Mouse (Mus musculus): ENCODE results near the gene Tmem86b.

Tmem86b gene

DNA sequence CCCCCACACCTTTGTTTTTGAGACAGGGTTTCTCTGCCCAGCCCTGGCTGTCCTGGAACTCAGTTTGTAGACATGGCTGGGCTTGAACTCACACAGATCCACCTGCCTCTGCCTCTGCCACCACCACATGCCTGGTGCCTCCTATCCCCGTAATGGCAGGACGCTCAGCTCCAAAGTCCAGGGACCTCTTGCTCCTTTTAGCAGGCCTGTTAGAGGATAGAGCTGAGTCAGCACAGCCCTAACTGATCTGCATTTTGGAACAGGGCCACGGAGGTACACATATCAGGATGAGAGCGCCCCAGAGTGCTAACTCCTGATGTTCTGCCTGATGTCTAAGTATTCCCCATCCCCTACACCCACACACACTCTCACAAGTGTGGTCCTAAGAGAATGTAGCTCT lies at the start of gene Tmem86b:
Gene Tmem86b (minus strand): TSS at position 392 of the 400 bp plus-strand sequence.
- DNase-seq = no peak

GRCm38 (mm10) chr7:4675200-4675599 lies 44.0 kb upstream of the Tmem86b start:
- DNase-seq = no peak

GRCm38 (mm10) chr7:4674114-4674731 lies 43.0 kb upstream of the Tmem86b start:
- no peak for DNase-seq

- no peak for DNase-seq
These were observed 40.7 kb upstream of the Tmem86b start for GRCm38 (mm10) chr7:4671956-4672355.

GRCm38 (mm10) chr7:4670655-4671255 lies 39.5 kb upstream of the Tmem86b start:
- DNase-seq = no peak

DNA sequence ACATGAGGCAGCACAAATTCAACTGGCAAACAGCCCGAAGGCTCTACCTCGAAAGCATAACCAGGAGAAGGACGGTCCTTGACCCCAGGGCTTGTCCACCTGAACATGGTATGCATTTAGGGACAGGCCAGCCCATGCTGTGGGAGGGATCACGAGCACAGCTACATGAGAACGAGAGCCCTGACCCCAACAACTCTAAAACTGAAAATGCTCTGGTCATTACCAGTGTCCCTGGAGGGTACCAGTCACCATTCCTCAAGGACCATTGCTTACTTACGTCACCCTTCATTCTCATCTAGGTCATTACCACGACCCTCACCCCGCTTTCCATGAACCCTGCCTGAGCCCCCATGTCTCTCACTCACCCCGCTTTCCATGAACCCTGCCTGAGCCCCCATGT lies 37.9 kb upstream of the Tmem86b start:
- no peak for DNase-seq

- DNase-seq = no peak
These were observed 37.3 kb upstream of the Tmem86b start for GRCm38 (mm10) chr7:4668506-4668905.

DNA sequence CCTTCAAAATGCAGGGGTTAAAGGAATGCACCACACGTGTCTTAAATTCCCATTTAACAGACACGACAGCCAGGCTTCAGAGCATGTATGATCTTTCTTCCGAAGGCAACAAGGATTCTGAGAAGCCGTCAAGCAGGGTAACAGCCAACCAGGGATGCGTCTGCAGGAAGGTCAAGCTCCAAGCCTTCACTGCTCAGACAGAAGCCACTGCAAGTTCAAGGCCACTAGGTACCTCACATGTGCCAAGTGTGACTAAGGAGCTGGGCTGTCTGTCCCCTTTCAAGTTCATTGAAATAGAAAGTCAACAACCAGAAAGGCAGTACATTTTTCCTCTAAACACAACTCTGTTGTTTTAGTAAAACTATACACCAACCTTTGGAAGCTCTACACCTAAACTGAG lies 35.6 kb upstream of the Tmem86b start:
- no peak for DNase-seq

GRCm38 (mm10) chr7:4663742-4664141 lies 32.5 kb upstream of the Tmem86b start:
- DNase-seq = no peak

DNA sequence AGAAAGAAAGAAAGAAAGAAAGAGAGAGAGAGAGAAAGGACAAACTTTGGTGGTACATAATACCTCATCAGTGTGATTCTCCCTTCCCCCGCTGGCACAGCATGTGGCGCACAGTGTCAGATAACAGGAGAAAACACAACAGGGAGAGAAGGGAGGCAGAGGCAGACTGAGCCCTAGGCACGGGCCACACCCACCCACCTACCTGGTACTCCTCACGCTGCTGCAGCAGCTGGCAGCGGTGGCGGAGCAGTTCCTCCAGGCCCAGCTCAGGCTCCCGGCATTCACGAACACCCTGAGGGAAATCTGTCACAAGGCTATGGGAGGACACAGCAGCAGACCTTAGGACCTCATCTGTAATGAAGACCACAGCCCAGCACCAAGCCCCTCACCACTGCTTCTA lies 32.0 kb upstream of the Tmem86b start:
- no peak for DNase-seq

GRCm38 (mm10) chr7:4659911-4660443 lies 28.8 kb upstream of the Tmem86b start:
- no peak for DNase-seq

DNA sequence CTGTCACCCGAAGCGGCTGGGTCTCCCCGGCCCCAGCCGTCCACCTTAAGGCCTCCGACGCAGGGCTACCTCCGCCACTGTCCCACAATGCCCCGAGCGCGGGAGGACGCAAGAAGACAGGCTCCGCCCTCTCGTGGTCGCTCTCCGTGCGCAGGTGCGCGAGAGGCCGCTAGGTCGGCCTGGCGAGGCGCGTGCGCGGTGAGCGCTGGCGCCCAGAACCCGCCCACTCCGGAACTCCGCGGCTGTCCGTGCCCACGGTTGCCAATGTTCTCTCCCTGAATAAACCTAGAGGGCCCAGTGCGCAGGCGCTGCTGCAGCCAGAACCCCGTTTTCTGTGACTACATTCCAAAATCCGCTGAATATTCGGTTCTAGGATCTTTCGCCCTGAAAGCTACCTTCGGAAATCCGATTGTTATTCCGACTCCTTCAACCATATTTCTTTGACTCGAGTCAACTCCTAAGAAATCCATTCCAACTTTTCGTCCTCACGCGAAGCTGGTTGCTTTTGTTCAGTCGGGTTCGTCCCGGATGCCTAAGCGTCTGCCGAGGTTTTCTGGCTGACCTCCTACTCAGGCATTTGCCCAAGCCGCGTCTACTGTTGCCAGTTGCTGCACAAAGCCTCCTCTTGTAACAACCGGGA lies 27.8 kb upstream of the Tmem86b start, which contains the start of gene Ppp6r1:
Gene Ppp6r1 (minus strand): TSS at position 108 of the 640 bp plus-strand sequence.
- DNase-seq = peak; percentile 98

- no peak for DNase-seq
These were observed 27.1 kb upstream of the Tmem86b start for GRCm38 (mm10) chr7:4658128-4658907.

- no peak for DNase-seq
These were observed 26.4 kb upstream of the Tmem86b start for GRCm38 (mm10) chr7:4657521-4658127.

GRCm38 (mm10) chr7:4656818-4657217 lies 25.6 kb upstream of the Tmem86b start:
- no peak for DNase-seq

DNA sequence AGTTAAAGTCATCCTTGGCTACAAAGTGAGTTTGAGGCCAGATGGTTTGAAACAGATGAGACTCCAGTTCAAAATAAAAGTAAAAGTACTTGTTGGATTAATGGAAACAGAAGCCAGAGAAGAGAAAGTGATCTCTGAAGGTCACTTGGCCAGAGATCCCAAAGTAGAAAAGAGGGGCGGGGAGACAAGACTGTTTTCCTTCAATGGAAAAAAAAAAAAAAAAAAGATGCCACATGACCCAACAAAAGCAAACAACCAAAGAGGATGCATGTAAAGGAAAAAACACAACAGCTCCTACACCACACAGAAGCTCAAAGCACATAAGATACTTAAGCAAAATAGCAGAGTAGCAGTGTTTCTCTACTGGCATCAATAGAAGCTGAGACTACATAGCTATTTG lies 24.7 kb upstream of the Tmem86b start:
- no peak for DNase-seq

DNA sequence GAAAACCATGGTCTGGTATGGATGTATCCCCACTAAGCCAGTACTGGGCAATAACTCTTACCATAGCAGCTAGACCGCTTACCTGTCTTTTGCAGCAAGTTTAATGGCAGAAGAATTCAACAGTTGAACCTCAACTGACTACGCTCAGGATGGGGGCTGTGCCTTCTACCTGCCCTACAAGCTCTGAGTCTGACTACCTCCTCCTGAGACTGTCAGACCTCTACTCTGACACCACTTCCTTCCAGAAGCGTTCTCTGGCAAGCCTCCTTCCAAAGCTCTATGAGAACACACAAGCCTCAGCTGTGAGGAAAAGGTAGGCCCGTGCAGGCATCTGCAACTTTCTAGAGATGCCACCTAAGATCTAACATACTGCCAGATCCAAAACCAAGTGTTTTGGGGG lies 24.2 kb upstream of the Tmem86b start:
- DNase-seq = no peak

DNA sequence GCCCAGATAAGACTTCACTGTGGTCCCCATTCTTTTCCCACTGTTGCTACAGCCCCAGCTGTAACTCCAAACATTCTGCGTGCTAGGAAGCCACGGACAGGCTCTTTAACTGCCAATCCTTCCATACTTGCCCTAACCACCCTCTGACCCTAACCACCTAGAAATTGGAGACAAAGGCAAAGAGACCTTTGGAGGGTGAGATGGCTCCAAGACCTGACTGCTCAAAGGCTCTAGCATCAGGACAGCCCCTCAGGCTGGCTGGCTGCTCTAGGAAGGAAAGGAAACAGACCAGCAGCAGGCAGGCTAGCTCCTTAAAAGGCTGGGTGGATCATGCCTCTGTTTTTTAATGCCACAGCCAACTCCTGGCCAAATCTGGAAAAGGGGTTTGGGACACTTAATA lies 23.0 kb upstream of the Tmem86b start:
- no peak for DNase-seq

- peak; percentile 78 for DNase-seq
These were observed 22.6 kb upstream of the Tmem86b start for GRCm38 (mm10) chr7:4653780-4654179.

- no peak for DNase-seq
These were observed 22.1 kb upstream of the Tmem86b start for GRCm38 (mm10) chr7:4653351-4653750.

DNA sequence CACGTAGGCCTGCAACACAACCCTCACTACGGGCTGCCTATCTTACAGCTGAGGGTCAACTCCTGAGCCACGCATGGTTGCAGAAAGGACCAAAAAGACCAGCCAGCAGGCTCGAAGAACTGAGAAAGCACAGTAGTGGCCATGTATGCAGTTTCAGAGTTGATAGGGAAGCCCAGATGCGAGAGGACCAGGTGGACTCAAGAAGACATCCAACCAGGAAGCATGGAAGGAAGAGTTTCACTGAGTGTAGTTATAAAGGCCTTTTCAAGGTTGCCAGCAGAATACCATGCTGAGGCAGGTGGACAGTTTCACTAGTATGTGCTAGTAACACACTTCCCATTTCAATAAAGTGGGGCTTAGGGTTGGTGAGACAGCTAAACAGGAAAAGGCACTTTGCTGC lies 21.5 kb upstream of the Tmem86b start:
- DNase-seq = no peak

DNA sequence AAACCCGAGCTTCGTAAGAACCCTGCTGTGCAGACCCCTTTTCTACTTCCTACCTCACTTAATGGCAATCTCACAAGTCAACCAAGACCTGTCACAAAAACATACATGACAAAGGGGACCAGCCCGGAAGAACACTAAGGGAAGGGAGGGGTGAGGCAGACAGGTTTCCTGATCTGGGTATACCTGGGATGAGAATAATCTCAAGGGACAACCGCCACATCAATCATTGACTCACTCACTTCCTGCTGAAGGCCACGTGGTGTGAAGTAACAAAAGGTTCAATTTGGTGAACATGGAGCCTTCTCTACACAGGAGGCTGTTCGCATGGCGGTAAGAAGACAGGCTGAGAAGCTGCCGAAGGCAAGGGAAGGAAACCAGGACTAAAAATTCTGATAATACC lies 20.4 kb upstream of the Tmem86b start:
- DNase-seq = no peak

DNA sequence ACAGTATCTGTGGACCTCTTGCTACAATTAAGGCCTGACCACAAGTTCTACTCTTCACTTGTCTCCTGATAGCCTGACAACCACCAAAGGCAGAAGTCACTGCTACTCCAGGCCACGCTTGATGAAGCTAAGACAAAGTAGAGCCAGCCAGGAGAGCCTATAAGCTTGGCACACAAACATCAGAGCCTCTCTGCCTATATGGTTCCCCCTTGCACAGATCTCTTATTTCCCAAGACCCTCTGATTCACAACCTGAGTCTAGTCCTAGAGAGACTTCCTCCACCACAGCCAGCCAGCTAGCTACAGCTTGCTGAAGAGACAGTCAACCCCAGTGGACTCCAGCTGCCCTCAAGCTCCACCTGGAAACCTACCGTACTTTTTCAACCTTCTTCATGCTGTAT lies 16.8 kb upstream of the Tmem86b start:
- DNase-seq = no peak

All from layer of hippocampus, adult 9-11 months (tissue).